Mouse (Mus musculus) CH12.LX (cell line): ENCODE data around the gene Hecw2. TPM values are rescaled to one million over a fixed set of nuclear protein-coding genes. Genes with fewer than 3 reads are reported as not detected.

Source experiments
- DNase-seq: peaks from one replicate; pipeline ENCODE4 v3.0.0-alpha.2; 2013; ENCODE audit errors: extremely low read depth
- H3K27ac ChIP-seq: 2 replicates; pipeline ENCODE4 v1.5.1; 2012; ENCODE audit warnings: low read depth, mild to moderate bottlenecking, control low read depth, moderate library complexity; ENCODE audit not compliant: insufficient read depth
- H3K27me3 ChIP-seq: replicated peaks from 2 replicates; pipeline ENCODE3; 2012; ENCODE audit warnings: inconsistent platforms
- H3K36me3 ChIP-seq, 2 experiments: replicated peaks in 1 of 2; 2 replicates each; pipeline versions ENCODE3 to v1.6.1; 2012; ENCODE audit warnings: inconsistent platforms in 1 of 2, low read length in 1 of 2, mild to moderate bottlenecking in 1 of 2, mixed read lengths in 1 of 2, moderate library complexity in 1 of 2; ENCODE audit not compliant: control insufficient read depth in 1 of 2, insufficient read depth in 1 of 2
- H3K4me1 ChIP-seq, 2 experiments: 2 replicates each; pipeline ENCODE4 v1.6.1; 2012; ENCODE audit warnings: inconsistent platforms in 1 of 2, moderate library complexity in 1 of 2; ENCODE audit not compliant: insufficient read depth in 2 of 2, control insufficient read depth in 1 of 2
- H3K4me2 ChIP-seq: 2 replicates; pipeline ENCODE4 v1.6.1; 2012; ENCODE audit warnings: low read depth, mild to moderate bottlenecking, control low read depth; ENCODE audit not compliant: poor library complexity, insufficient read depth, severe bottlenecking
- H3K4me3 ChIP-seq, 3 experiments: fragments of 150-350 bp in 1 of 3; sonication (generic) in 1 of 3; replicated peaks in 1 of 3; 2 replicates each; pipeline versions ENCODE3 to v1.5.1; 2011 to 2012; ENCODE audit warnings: low read depth in 2 of 3, low read length in 2 of 3, mild to moderate bottlenecking in 2 of 3, moderate library complexity in 2 of 3, control low read depth in 1 of 3, improper control_type of control experiment in 1 of 3, inconsistent platforms in 1 of 3, mixed read lengths in 1 of 3; ENCODE audit not compliant: poor library complexity in 1 of 3
- H3K79me2 ChIP-seq: replicated peaks from 2 replicates; pipeline ENCODE4 v1.6.1; 2012; ENCODE audit warnings: mild to moderate bottlenecking, moderate library complexity; ENCODE audit not compliant: control insufficient read depth, poor library complexity, insufficient read depth, severe bottlenecking; ENCODE audit errors: extremely low read depth
- H3K9ac ChIP-seq: 2 replicates; pipeline ENCODE4 v1.6.1; 2012; ENCODE audit warnings: low read depth, mild to moderate bottlenecking, control low read depth, moderate library complexity; ENCODE audit not compliant: insufficient read depth
- H3K9me3 ChIP-seq: replicated peaks from 2 replicates; pipeline ENCODE3; 2012; ENCODE audit warnings: low read length, inconsistent platforms, mixed read lengths
- BHLHE40 ChIP-seq: IDR thresholded peaks from 2 replicates; pipeline ENCODE4 v1.6.1; 2011; ENCODE audit warnings: mild to moderate bottlenecking, low read depth, low read length, improper control_type of control experiment
- ELF1 ChIP-seq: IDR thresholded peaks from 2 replicates; pipeline ENCODE4 v1.6.1; 2014; ENCODE audit warnings: low read depth, mild to moderate bottlenecking, inconsistent platforms, low read length, improper control_type of control experiment
- EP300 ChIP-seq: IDR thresholded peaks from 2 replicates; pipeline ENCODE4 v1.6.1; 2011; ENCODE audit warnings: low read length, improper control_type of control experiment
- HCFC1 ChIP-seq: IDR thresholded peaks from 2 replicates; pipeline ENCODE4 v1.6.1; 2012; ENCODE audit warnings: low read depth, mild to moderate bottlenecking, inconsistent platforms, low read length, improper control_type of control experiment
- IRF4 ChIP-seq: IDR thresholded peaks from 2 replicates; pipeline ENCODE4 v1.6.1; 2014; ENCODE audit warnings: low read depth, mild to moderate bottlenecking, inconsistent platforms, low read length, improper control_type of control experiment
- JUND ChIP-seq: conservative IDR thresholded peaks from 2 replicates; pipeline ENCODE4 v1.6.1; 2011; ENCODE audit warnings: low read depth, low read length, improper control_type of control experiment
- MYC ChIP-seq: IDR thresholded peaks from 2 replicates; pipeline ENCODE4 v1.6.1; 2011; ENCODE audit warnings: low read depth, mild to moderate bottlenecking, improper control_type of control experiment, low read length
- NRF1 ChIP-seq: IDR thresholded peaks from 2 replicates; pipeline ENCODE4 v1.6.1; 2014; ENCODE audit warnings: low read depth, mild to moderate bottlenecking, inconsistent platforms, low read length, improper control_type of control experiment, moderate library complexity
- RAD21 ChIP-seq: IDR thresholded peaks from 2 replicates; pipeline ENCODE4 v1.6.1; 2011; ENCODE audit warnings: low read depth, mild to moderate bottlenecking, low read length, improper control_type of control experiment, moderate library complexity
- RCOR1 ChIP-seq: conservative IDR thresholded peaks from 2 replicates; pipeline ENCODE4 v1.6.1; 2012; ENCODE audit warnings: low read depth, mild to moderate bottlenecking, inconsistent platforms, low read length, improper control_type of control experiment
- SMC3 ChIP-seq: IDR thresholded peaks from 2 replicates; pipeline ENCODE4 v1.6.1; 2011; ENCODE audit warnings: low read depth, low read length, improper control_type of control experiment
- TBP ChIP-seq: conservative IDR thresholded peaks from 2 replicates; pipeline ENCODE4 v1.6.1; 2011; ENCODE audit warnings: low read depth, low read length, improper control_type of control experiment
- UBTF ChIP-seq: IDR thresholded peaks from 2 replicates; pipeline ENCODE4 v1.6.1; 2012; ENCODE audit warnings: low read depth, mild to moderate bottlenecking, inconsistent platforms, low read length, improper control_type of control experiment, moderate library complexity
- USF2 ChIP-seq: conservative IDR thresholded peaks from 2 replicates; pipeline ENCODE4 v1.6.1; 2011; ENCODE audit warnings: low read depth, low read length, improper control_type of control experiment
- ZKSCAN1 ChIP-seq: IDR thresholded peaks from 2 replicates; pipeline ENCODE4 v1.6.1; 2012; ENCODE audit warnings: low read depth, inconsistent platforms, low read length, improper control_type of control experiment, borderline replicate concordance
- ZMIZ1 ChIP-seq: IDR thresholded peaks from 2 replicates; pipeline ENCODE4 v1.6.1; 2012; ENCODE audit warnings: low read depth, mild to moderate bottlenecking, inconsistent platforms, low read length, improper control_type of control experiment
- dilution Hi-C: fragments of 300-500 bp; cut with MboI; formaldehyde crosslinking; loops from 2 replicates; pipeline ENCODE4 v1.14.3; 2020; ENCODE audit warnings: low sequenced_read_pairs; ENCODE audit not compliant: extremely low pct_unique_long_range_greater_than_20kb, extremely low pct_ligation_motif_present
- in situ Hi-C: fragments of 300-500 bp; cut with MboI; formaldehyde crosslinking; loops from 3 replicates; pipeline ENCODE4 v1.14.3; 2019; ENCODE audit warnings: low sequenced_read_pairs, low pct_ligation_motif_present, low pct_unique_long_range_greater_than_20kb, mixed read lengths
- polyA plus RNA-seq: library from polyadenylated mRNA; unstranded; fragments of >175 nt; gene quantifications from 2 replicates; pipeline ENCODE4 v1.2.1, GENCODE M21; 2012; ENCODE audit warnings: low read depth; ENCODE audit not compliant: insufficient read length
- total RNA-seq, 2 experiments: library from RNA; depleted of rRNA; stranded (reverse); fragments of 300-350 nt in 1 of 2; fragments of >200 nt in 1 of 2; gene quantifications; 2 replicates each; pipeline ENCODE4 v1.2.3; 2012 to 2014

Hecw2 gene
- total and polyA plus RNA-seq, 3 experiments, result 0.05 to 0.59 (median 0.14) TPM

GRCm38 (mm10) chr1:53970326-53970977 is 224.5 kb downstream of the Hecw2 start:
- dilution Hi-C loops (no loop called here), in situ Hi-C loops (no loop called here)
- Histone ChIP-seq H3K27me3 (no peaks in the 10 kb centered on the region), H3K4me3 (no peak overlapping the region), H3K79me2 (no peaks in the 10 kb centered on the region), H3K9me3 (no peaks in the 10 kb centered on the region), H3K4me2 (no peak overlapping the region), H3K4me1 (peaks cover 0 to 13% of the 10 kb centered on the region in 2 experiments; a peak in 2 of 4 replicates), H3K9ac (no peak overlapping the region), H3K36me3 (no peaks in the 10 kb centered on the region), H3K27ac (no peak overlapping the region)
- TF ChIP-seq BHLHE40, result no peak
- 0 out of 2 replicates have a peak, but pooled peaks have one; percentile 9 for TF ChIP-seq ELF1
- DNase-seq, result no peak

- no peaks in the 10 kb centered on the region for H3K9me3 ChIP-seq
- no peaks in the 10 kb centered on the region for H3K36me3 ChIP-seq
- H3K27me3 ChIP-seq, result no peaks in the 10 kb centered on the region
- H3K79me2 ChIP-seq, result no peaks in the 10 kb centered on the region
- H3K9ac ChIP-seq, result no peak overlapping the region
- no peak overlapping the region for H3K4me3 ChIP-seq
- DNase-seq, result no peak
- TF ChIP-seq RCOR1 (no peak), MYC (no peak), HCFC1 (no peak), TBP (no peak), ZMIZ1 (no peak), USF2 (no peak), BHLHE40 (no peak), IRF4 (no peak), ZKSCAN1 (no peak), ELF1 (no peak), UBTF (no peak), SMC3 (no peak), NRF1 (no peak), RAD21 (no peak), JUND (no peak), EP300 (no peak)
- peaks cover 0 to 12% of the 10 kb centered on the region in 2 experiments; a peak in 2 of 4 replicates for H3K4me1 ChIP-seq
- H3K27ac ChIP-seq, result no peak overlapping the region
- dilution Hi-C loops, result no loop called here
- no peak overlapping the region for H3K4me2 ChIP-seq
- in situ Hi-C loops, result no loop called here
Measured at GRCm38 (mm10) chr1:53952395-53952794, 242.6 kb downstream of the Hecw2 start.
